Mouse (Mus musculus) heart, postnatal 0 days (tissue): ENCODE results near the gene Stat6. TPM values are rescaled to one million over a fixed set of nuclear protein-coding genes. Genes with fewer than 3 reads are reported as not detected.

Experiments used
- ATAC-seq: fragments of 200-750 bp; cut with Nextera tagmentation; 2 replicates; pipeline ENCODE4 v1.8.0; 2017; ENCODE audit warnings: low read depth, moderate number of reproducible peaks, moderate library complexity; ENCODE audit not compliant: insufficient read depth
- DNase-seq: peaks from one replicate; pipeline ENCODE4 v3.0.0-alpha.2; 2016; ENCODE audit warnings: low spot score
- H3K27ac ChIP-seq: fragments of 300-500 bp; sonication (generic); 2 replicates; pipeline ENCODE4 v1.5.1; 2014; ENCODE audit warnings: low read depth, mild to moderate bottlenecking
- H3K27me3 ChIP-seq: fragments of 300-500 bp; sonication (generic); 2 replicates; pipeline ENCODE4 v1.6.1; 2014; ENCODE audit warnings: low read length, mixed read lengths; ENCODE audit not compliant: control insufficient read depth, insufficient read depth
- H3K36me3 ChIP-seq: fragments of 300-500 bp; sonication (generic); replicated peaks from 2 replicates; pipeline ENCODE4 v1.6.1; 2014; ENCODE audit warnings: low read length, mixed read lengths; ENCODE audit not compliant: control insufficient read depth, insufficient read depth
- H3K4me1 ChIP-seq: fragments of 300-500 bp; sonication (generic); 2 replicates; pipeline ENCODE4 v1.6.1; 2014; ENCODE audit warnings: antibody characterized with exemption; ENCODE audit not compliant: control insufficient read depth, insufficient read depth
- H3K4me2 ChIP-seq: fragments of 300-500 bp; sonication (generic); 2 replicates; pipeline ENCODE4 v1.6.1; 2014; ENCODE audit warnings: low read depth, mild to moderate bottlenecking, low read length, moderate library complexity
- H3K4me3 ChIP-seq: fragments of 300-500 bp; sonication (generic); 2 replicates; pipeline ENCODE4 v1.5.1; 2014; ENCODE audit warnings: low read depth, low read length
- H3K9ac ChIP-seq: fragments of 300-500 bp; sonication (generic); replicated peaks from 2 replicates; pipeline ENCODE4 v1.6.1; 2014; ENCODE audit warnings: low read depth, low read length, mixed read lengths
- H3K9me3 ChIP-seq: fragments of 300-500 bp; sonication (generic); replicated peaks from 2 replicates; pipeline ENCODE4 v1.6.1; 2016; ENCODE audit warnings: low read length; ENCODE audit not compliant: control insufficient read depth
- CTCF ChIP-seq: IDR thresholded peaks from 2 replicates; pipeline ENCODE4 v1.5.1; 2016; ENCODE audit warnings: antibody characterized with exemption, control low read depth, low read depth
- EP300 ChIP-seq: IDR thresholded peaks from 2 replicates; pipeline ENCODE4 v1.6.1; 2016; ENCODE audit warnings: antibody characterized with exemption, low read depth
- WGBS: fragments of 180-500 bp; shearing (Covaris S2); extraction: QIAGEN DNeasy Blood & Tissue Kit; methylation state at CpG from one replicate; pipeline ENCODE4 v1.1.7; 2014; 5-methylcytosine and 5-hydroxymethylcytosine counted together
- polyA plus RNA-seq: library from polyadenylated mRNA; unstranded; fragments of >200 nt; fragmentation: Nextera tagmentation; extraction: Ambion mirVana; gene quantifications from 2 replicates; pipeline ENCODE4 v1.2.1, GENCODE M21; 2015
- total RNA-seq: library from RNA; depleted of rRNA; stranded (reverse); fragments of >200 nt; gene quantifications from 2 replicates; pipeline ENCODE4 v1.2.3, GENCODE M21; 2014; ENCODE audit warnings: low replicate concordance; rRNA removed

The Stat6 gene
- total RNA-seq (38.1 and 42.3 TPM in 2 replicates), polyA plus RNA-seq (24.0 and 24.6 TPM in 2 replicates)

DNA sequence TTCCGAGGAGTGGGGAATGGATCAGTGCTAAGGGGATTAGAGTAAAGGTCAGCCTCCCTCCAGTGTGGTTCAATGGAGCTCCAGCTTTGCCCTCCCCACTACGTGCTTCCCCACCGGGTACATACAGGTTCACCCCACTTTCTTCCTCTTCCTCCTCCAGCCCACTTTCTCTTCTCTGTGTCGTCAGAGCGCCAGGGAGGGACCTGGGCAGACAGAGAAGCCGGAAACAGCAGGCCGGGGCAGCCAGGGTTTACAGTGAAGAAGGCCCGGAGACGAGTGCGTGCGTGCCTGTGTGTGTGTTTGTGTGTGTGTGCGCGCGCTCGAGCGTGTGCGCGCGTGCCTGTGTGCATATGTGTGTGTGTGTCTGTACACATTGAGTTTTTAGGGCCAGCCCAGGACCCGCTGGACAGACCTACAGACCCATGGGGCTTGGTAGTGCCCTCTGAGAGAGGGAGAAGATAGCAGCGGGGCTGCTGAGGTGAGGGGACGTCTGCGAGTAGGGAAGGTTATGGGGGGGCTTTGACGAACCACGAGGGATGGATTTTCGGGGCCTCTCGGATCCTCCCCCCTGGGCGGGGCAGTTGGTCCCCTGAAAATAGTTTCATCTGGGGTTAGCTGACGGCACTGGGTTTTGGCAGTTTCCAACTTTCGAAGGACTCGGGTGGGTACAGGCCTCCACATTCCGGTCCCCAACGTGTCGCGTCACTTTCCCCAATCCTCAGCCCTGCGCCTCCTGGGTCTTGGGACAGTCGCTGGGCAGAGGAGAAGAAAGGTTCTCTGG lies at the start of gene Stat6:
TSS of gene Stat6 (plus strand) at position 215 of the 781 bp plus-strand sequence.
- WGBS = under 1% methylated on average over 37 of the region's 37 CpGs
- peak within 1 kb of the TSS; percentile 64 for H3K4me3 ChIP-seq
- peaks cover 18% of the 10 kb centered on the region for H3K36me3 ChIP-seq
- H3K9ac ChIP-seq = peak within 1 kb of the TSS; percentile 84
- peaks cover 10% of the 10 kb centered on the region for H3K4me1 ChIP-seq
- H3K27ac ChIP-seq = peak within 1 kb of the TSS; percentile 96
- TF ChIP-seq EP300 (0 out of 2 replicates have a peak, but pooled peaks have one; percentile 64), CTCF (no peak)
- peak within 1 kb of the TSS; percentile 75 for H3K4me2 ChIP-seq
- H3K9me3 ChIP-seq = no peaks in the 10 kb centered on the region
- peak; percentile 71 for ATAC-seq
- peak; percentile 80 for DNase-seq
- no peaks in the 10 kb centered on the region for H3K27me3 ChIP-seq

DNA sequence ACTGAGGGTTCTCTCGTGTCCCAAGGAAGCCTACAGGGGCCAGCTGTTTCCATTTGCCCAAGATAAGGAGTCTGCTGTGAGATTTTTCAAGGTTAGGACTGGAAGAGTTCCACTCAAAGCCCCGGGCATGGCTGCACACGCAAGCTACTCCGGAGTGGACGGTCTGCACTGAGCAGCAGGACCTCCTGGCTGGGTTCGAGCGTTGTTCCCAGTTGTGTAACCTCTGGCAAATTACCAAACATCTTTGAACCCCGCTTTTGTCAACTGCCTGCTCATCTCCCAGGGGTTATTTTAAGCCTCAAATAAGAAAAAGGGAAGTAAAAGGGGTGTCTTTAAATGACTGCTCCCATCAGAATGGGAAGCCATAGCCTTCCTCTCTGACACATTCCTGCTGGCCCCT lies 48.4 kb upstream of the Stat6 start:
- no peaks in the 10 kb centered on the region for H3K9me3 ChIP-seq
- no peak overlapping the region for H3K4me3 ChIP-seq
- ATAC-seq (no peak), DNase-seq (no peak)
- H3K4me2 ChIP-seq = no peak overlapping the region
- no peaks in the 10 kb centered on the region for H3K27me3 ChIP-seq
- H3K27ac ChIP-seq = no peak overlapping the region
- 65% methylated on average over 8 of the region's 8 CpGs for WGBS
- H3K36me3 ChIP-seq = no peaks in the 10 kb centered on the region
- no peak overlapping the region for H3K9ac ChIP-seq
- H3K4me1 ChIP-seq = peaks cover 25% of the 10 kb centered on the region
- no peak for TF ChIP-seq CTCF
- TF ChIP-seq EP300 = no peak

DNA sequence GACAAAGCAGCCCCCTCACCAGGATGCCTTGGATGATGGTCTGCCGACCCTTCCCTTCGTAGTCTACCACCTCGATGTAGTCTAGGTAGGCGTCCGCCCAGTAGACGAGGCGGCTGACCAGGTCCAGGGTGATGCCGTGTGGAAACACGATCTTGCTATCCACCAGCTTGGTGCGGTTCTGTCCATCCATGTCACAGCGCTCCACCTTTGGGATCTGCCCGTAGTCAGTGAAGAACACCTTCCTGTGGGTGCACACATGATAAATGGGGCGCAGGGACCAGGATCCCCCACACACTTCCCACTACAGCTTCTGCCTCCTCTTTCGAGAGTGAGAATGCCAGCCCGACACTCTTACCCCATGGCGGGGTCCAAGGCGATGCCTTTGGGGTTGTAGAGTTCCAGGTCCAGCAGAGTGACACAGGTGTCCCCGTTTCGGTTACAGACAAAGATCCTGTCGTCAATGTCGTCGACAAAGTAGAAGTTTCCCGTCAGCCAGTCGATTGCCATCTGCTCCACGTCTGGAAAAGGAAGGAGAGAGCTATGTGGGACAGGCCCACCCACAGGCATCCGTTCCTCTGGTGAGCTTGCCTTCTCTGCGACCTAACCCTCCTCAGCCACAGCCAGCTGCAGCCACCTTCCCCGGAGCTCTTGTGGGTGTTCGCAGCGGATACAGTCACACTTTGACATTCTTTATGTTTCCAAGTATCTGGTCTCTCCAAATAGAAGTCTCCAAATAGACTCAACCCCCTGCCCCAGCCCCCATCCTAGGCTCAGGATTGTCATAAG lies 47.7 kb upstream of the Stat6 start:
- Histone ChIP-seq H3K9me3 (no peaks in the 10 kb centered on the region), H3K27ac (no peak overlapping the region), H3K36me3 (no peaks in the 10 kb centered on the region), H3K4me3 (no peak overlapping the region), H3K4me1 (peaks cover 31% of the 10 kb centered on the region), H3K9ac (no peak overlapping the region), H3K4me2 (no peak overlapping the region), H3K27me3 (no peaks in the 10 kb centered on the region)
- no peak for TF ChIP-seq CTCF
- TF ChIP-seq EP300 = no peak
- no peak for DNase-seq
- no peak for ATAC-seq
- WGBS = 73% methylated on average over 30 of the region's 30 CpGs

DNA sequence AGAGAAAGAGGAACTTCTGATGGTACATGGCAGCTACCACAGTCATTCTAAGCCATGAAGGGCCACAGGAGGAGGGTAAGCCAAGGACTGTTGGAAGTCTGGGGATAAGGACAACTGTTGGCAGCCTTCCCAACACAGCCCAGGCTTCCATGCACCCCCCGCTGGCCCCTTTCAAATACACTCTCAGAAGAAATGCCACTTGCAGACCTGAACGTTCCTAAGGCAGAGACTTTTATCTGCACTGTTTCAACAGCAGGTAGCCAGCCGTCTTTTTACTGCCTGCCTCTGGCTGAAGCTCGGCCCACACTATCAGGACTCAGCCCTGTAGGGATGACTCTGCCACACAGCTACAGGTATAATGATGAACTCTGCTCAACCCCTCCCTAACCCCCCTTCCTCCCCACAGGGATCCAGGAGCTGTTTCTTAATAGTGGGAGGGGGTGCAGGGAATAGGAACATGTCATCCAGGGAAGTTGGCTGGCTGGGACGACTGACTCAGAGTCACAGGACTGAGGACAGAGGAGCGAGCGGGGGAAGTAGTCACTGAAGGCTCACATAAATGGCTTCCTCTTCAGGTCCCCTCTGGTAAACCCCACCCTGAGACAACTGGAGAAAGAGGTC lies 46.4 kb upstream of the Stat6 start:
- DNase-seq (no peak), ATAC-seq (0 out of 2 replicates have a peak, but pooled peaks have one; percentile 15)
- peak overlapping the region; percentile 14 for H3K27ac ChIP-seq
- H3K9ac ChIP-seq = no peak overlapping the region
- H3K4me3 ChIP-seq = no peak overlapping the region
- TF ChIP-seq CTCF = no peak
- no peak for TF ChIP-seq EP300
- H3K27me3 ChIP-seq = no peaks in the 10 kb centered on the region
- 24% methylated on average over 7 of the region's 7 CpGs for WGBS
- H3K9me3 ChIP-seq = no peaks in the 10 kb centered on the region
- H3K4me1 ChIP-seq = peaks cover 31% of the 10 kb centered on the region
- H3K4me2 ChIP-seq = no peak overlapping the region
- no peaks in the 10 kb centered on the region for H3K36me3 ChIP-seq

DNA sequence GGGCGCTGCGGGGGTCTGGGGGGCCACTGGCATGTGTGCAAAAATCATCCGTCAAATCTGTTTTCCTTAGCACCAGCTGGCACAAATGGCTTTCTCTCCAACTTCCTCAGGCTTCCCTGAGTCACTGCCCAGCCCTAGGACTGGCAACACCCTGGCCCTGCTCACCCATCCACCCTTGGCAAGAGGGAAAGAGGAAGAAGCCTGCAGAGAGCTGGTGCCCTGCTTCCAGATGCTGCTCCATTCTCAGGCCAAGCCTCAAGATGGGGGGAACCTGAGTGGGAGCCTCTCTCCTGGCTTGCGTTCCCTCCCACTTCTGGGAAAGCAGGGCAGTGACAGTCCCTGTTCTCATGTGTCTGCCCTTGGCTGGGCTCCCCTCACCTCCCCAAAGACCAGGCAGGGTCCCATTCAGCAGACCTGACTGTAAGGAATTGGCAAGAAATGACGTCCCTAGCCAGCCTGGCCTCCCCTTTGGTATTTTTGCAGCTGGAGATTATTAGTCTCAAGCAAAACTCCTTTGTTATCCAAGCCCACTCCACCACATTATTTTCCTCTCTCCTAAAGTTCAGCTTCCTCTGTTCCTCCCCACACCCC lies 45.4 kb upstream of the Stat6 start:
- Histone ChIP-seq H3K27me3 (no peaks in the 10 kb centered on the region), H3K27ac (peak overlapping the region; percentile 41), H3K9me3 (no peaks in the 10 kb centered on the region), H3K4me3 (no peak overlapping the region), H3K9ac (no peak overlapping the region), H3K4me2 (no peak overlapping the region), H3K4me1 (peaks cover 31% of the 10 kb centered on the region), H3K36me3 (no peaks in the 10 kb centered on the region)
- 68% methylated on average over 5 of the region's 5 CpGs for WGBS
- no peak for DNase-seq
- no peak for TF ChIP-seq CTCF
- no peak for TF ChIP-seq EP300
- no peak for ATAC-seq
